Mouse (Mus musculus): ENCODE measurements around the gene Scd4. TPM values are rescaled to one million over a fixed set of nuclear protein-coding genes. Genes with fewer than 3 reads are reported as not detected.

Scd4 gene
- polyA plus RNA-seq, 1 experiment from 2014 or later, result not detected

DNA sequence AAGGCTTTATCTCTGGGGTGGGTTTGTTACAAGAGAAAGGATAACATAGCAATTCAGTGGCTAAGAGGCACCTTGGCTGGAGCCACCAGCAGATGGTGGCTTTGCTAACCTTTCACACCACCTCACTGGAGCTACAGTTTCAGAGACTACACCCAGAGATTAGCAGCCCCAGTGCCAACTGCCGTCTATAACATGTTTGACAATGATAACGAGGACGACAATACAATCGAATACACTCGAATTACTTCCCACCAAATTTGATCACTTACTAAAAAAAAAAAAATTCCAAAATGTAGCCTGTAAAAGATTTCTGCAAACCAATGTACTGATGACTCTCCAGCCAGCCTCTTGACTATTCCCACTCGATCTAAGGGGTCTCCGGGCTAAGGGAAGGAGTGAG lies 62.1 kb downstream of the Scd4 start:
- H3K36me3 ChIP-seq (ENCODE audit: insufficient read depth), result 0 out of 2 replicates have a peak, but pooled peaks cover 1% of the 10 kb centered on the region
- TF ChIP-seq CTCF (IDR thresholded peaks at IDR 0.05; ENCODE audit: low read depth), result no peak
- no peak overlapping the region for H3K27ac ChIP-seq (ENCODE audit: low read depth)
- H3K4me3 ChIP-seq (ENCODE audit: low read depth, low read length), result no peak overlapping the region
- DNase-seq (no peak), ATAC-seq (ENCODE audit: insufficient read depth) (no peak)
- 64% methylated on average over 7 of the region's 7 CpGs for WGBS
- H3K9ac ChIP-seq, result no peak overlapping the region
- no peaks in the 10 kb centered on the region for H3K9me3 ChIP-seq (ENCODE audit: low read depth, low read length)
- H3K4me2 ChIP-seq, result no peak overlapping the region
- H3K27me3 ChIP-seq (ENCODE audit: insufficient read depth, low read length), result no peaks in the 10 kb centered on the region
- no peaks in the 10 kb centered on the region for H3K4me1 ChIP-seq (ENCODE audit: insufficient read depth)

Small RNA genes lying within 50 kb of the gene (microRNA-seq; reads per million reads assigned to microRNA genes)
- gene Mir5114 (ENCODE audit: borderline number of aligned reads), result 0.95 reads per million

Other genes with a start within 250 kb of the Scd4 start
- 42.0 and 44.7 TPM in 2 replicates for gene Chuk, start 225.6 kb upstream of the Scd4 start, polyA plus RNA-seq (2014; fragmentation: Nextera tagmentation; extraction: Ambion mirVana)
- gene Cwf19l1, start 197.2 kb upstream of the Scd4 start, polyA plus RNA-seq (2014; fragmentation: Nextera tagmentation; extraction: Ambion mirVana), result 32.8 and 36.3 TPM in 2 replicates
- 86.5 and 89.7 TPM in 2 replicates for gene Bloc1s2, start 186.6 kb upstream of the Scd4 start, polyA plus RNA-seq (2014; fragmentation: Nextera tagmentation; extraction: Ambion mirVana)
- gene Pkd2l1, start 140.7 kb upstream of the Scd4 start, polyA plus RNA-seq (2014; fragmentation: Nextera tagmentation; extraction: Ambion mirVana), result not detected in 2 replicates
- gene Scd3, start 129.8 kb upstream of the Scd4 start, polyA plus RNA-seq (2014; fragmentation: Nextera tagmentation; extraction: Ambion mirVana), result 0.20 TPM in 2 replicates
- 248 and 257 TPM in 2 replicates for gene Scd2, start 39.4 kb upstream of the Scd4 start, polyA plus RNA-seq (2014; fragmentation: Nextera tagmentation; extraction: Ambion mirVana)
- gene Scd1, start 74.8 kb downstream of the Scd4 start, polyA plus RNA-seq (2014; fragmentation: Nextera tagmentation; extraction: Ambion mirVana), result 2.7 and 3.1 TPM in 2 replicates
- not detected in 2 replicates for gene Wnt8b, start 160.4 kb downstream of the Scd4 start, polyA plus RNA-seq (2014; fragmentation: Nextera tagmentation; extraction: Ambion mirVana)
- 0.30 and 0.45 TPM in 2 replicates for gene Sec31b, start 212.8 kb downstream of the Scd4 start, polyA plus RNA-seq (2014; fragmentation: Nextera tagmentation; extraction: Ambion mirVana)
- not detected in 2 replicates for gene Gm20538, start 219.7 kb downstream of the Scd4 start, polyA plus RNA-seq (2014; fragmentation: Nextera tagmentation; extraction: Ambion mirVana)
- gene Ndufb8, start 222.3 kb downstream of the Scd4 start, polyA plus RNA-seq (2014; fragmentation: Nextera tagmentation; extraction: Ambion mirVana), result 544 and 562 TPM in 2 replicates
- gene Hif1an, start 229.8 kb downstream of the Scd4 start, polyA plus RNA-seq (2014; fragmentation: Nextera tagmentation; extraction: Ambion mirVana), result 23.9 and 24.4 TPM in 2 replicates